Mouse (Mus musculus) CH12.LX (cell line): ENCODE results near the gene Nr1h4. TPM values are rescaled to one million over a fixed set of nuclear protein-coding genes. Genes with fewer than 3 reads are reported as not detected.

Experiments used
- DNase-seq: peaks from one replicate; pipeline ENCODE4 v3.0.0-alpha.2; 2013; ENCODE audit errors: extremely low read depth
- H3K27ac ChIP-seq: 2 replicates; pipeline ENCODE4 v1.5.1; 2012; ENCODE audit warnings: low read depth, mild to moderate bottlenecking, control low read depth, moderate library complexity; ENCODE audit not compliant: insufficient read depth
- H3K27me3 ChIP-seq: replicated peaks from 2 replicates; pipeline ENCODE3; 2012; ENCODE audit warnings: inconsistent platforms
- H3K36me3 ChIP-seq, 2 experiments: replicated peaks in 1 of 2; 2 replicates each; pipeline versions ENCODE3 to v1.6.1; 2012; ENCODE audit warnings: inconsistent platforms in 1 of 2, low read length in 1 of 2, mild to moderate bottlenecking in 1 of 2, mixed read lengths in 1 of 2, moderate library complexity in 1 of 2; ENCODE audit not compliant: control insufficient read depth in 1 of 2, insufficient read depth in 1 of 2
- H3K4me1 ChIP-seq, 2 experiments: 2 replicates each; pipeline ENCODE4 v1.6.1; 2012; ENCODE audit warnings: inconsistent platforms in 1 of 2, moderate library complexity in 1 of 2; ENCODE audit not compliant: insufficient read depth in 2 of 2, control insufficient read depth in 1 of 2
- H3K4me2 ChIP-seq: 2 replicates; pipeline ENCODE4 v1.6.1; 2012; ENCODE audit warnings: low read depth, mild to moderate bottlenecking, control low read depth; ENCODE audit not compliant: poor library complexity, insufficient read depth, severe bottlenecking
- H3K4me3 ChIP-seq, 3 experiments: fragments of 150-350 bp in 1 of 3; sonication (generic) in 1 of 3; replicated peaks in 1 of 3; 2 replicates each; pipeline versions ENCODE3 to v1.5.1; 2011 to 2012; ENCODE audit warnings: low read depth in 2 of 3, low read length in 2 of 3, mild to moderate bottlenecking in 2 of 3, moderate library complexity in 2 of 3, control low read depth in 1 of 3, improper control_type of control experiment in 1 of 3, inconsistent platforms in 1 of 3, mixed read lengths in 1 of 3; ENCODE audit not compliant: poor library complexity in 1 of 3
- H3K79me2 ChIP-seq: replicated peaks from 2 replicates; pipeline ENCODE4 v1.6.1; 2012; ENCODE audit warnings: mild to moderate bottlenecking, moderate library complexity; ENCODE audit not compliant: control insufficient read depth, poor library complexity, insufficient read depth, severe bottlenecking; ENCODE audit errors: extremely low read depth
- H3K9ac ChIP-seq: 2 replicates; pipeline ENCODE4 v1.6.1; 2012; ENCODE audit warnings: low read depth, mild to moderate bottlenecking, control low read depth, moderate library complexity; ENCODE audit not compliant: insufficient read depth
- H3K9me3 ChIP-seq: replicated peaks from 2 replicates; pipeline ENCODE3; 2012; ENCODE audit warnings: low read length, inconsistent platforms, mixed read lengths
- CHD1 ChIP-seq: IDR thresholded peaks from 2 replicates; pipeline ENCODE4 v1.6.1; 2012; ENCODE audit warnings: low read depth, low read length, improper control_type of control experiment, inconsistent platforms
- CHD2 ChIP-seq: IDR thresholded peaks from 2 replicates; pipeline ENCODE4 v1.6.1; 2011; ENCODE audit warnings: low read length, improper control_type of control experiment
- CTCF ChIP-seq, 2 experiments: IDR thresholded peaks in 1 of 2; conservative IDR thresholded peaks in 1 of 2; 2 replicates each; pipeline ENCODE4 v1.5.1; 2011 to 2012; ENCODE audit warnings: low read depth in 2 of 2, low read length in 2 of 2, improper control_type of control experiment in 1 of 2, inconsistent platforms in 1 of 2, mild to moderate bottlenecking in 1 of 2, moderate library complexity in 1 of 2
- E2F4 ChIP-seq: IDR thresholded peaks from 2 replicates; pipeline ENCODE4 v1.6.1; 2011; ENCODE audit warnings: low read depth, low read length, improper control_type of control experiment; ENCODE audit not compliant: insufficient replicate concordance
- GABPA ChIP-seq: IDR thresholded peaks from 2 replicates; pipeline ENCODE4 v1.6.1; 2012; ENCODE audit warnings: low read depth, low read length, improper control_type of control experiment, inconsistent platforms; ENCODE audit not compliant: insufficient replicate concordance
- HCFC1 ChIP-seq: IDR thresholded peaks from 2 replicates; pipeline ENCODE4 v1.6.1; 2012; ENCODE audit warnings: low read depth, mild to moderate bottlenecking, inconsistent platforms, low read length, improper control_type of control experiment
- IRF4 ChIP-seq: IDR thresholded peaks from 2 replicates; pipeline ENCODE4 v1.6.1; 2014; ENCODE audit warnings: low read depth, mild to moderate bottlenecking, inconsistent platforms, low read length, improper control_type of control experiment
- JUN ChIP-seq: IDR thresholded peaks from 2 replicates; pipeline ENCODE4 v1.6.1; 2011; ENCODE audit warnings: low read depth, mild to moderate bottlenecking, low read length, improper control_type of control experiment, moderate library complexity; ENCODE audit not compliant: insufficient read depth
- JUND ChIP-seq: conservative IDR thresholded peaks from 2 replicates; pipeline ENCODE4 v1.6.1; 2011; ENCODE audit warnings: low read depth, low read length, improper control_type of control experiment
- KAT2A ChIP-seq: IDR thresholded peaks from 2 replicates; pipeline ENCODE4 v1.6.1; 2012; ENCODE audit warnings: low read length, improper control_type of control experiment, inconsistent platforms; ENCODE audit not compliant: insufficient replicate concordance
- MAX ChIP-seq: IDR thresholded peaks from 2 replicates; pipeline ENCODE4 v1.6.1; 2011; ENCODE audit warnings: low read length, improper control_type of control experiment
- MAZ ChIP-seq: IDR thresholded peaks from 2 replicates; pipeline ENCODE4 v1.6.1; 2012; ENCODE audit warnings: low read depth, mild to moderate bottlenecking, inconsistent platforms, low read length, improper control_type of control experiment, moderate library complexity
- MEF2A ChIP-seq: IDR thresholded peaks from 2 replicates; pipeline ENCODE4 v1.6.1; 2014; ENCODE audit warnings: low read depth, mild to moderate bottlenecking, inconsistent platforms, low read length, improper control_type of control experiment, borderline replicate concordance
- MYC ChIP-seq: IDR thresholded peaks from 2 replicates; pipeline ENCODE4 v1.6.1; 2011; ENCODE audit warnings: low read depth, mild to moderate bottlenecking, improper control_type of control experiment, low read length
- NELFE ChIP-seq: IDR thresholded peaks from 2 replicates; pipeline ENCODE4 v1.6.1; 2011; ENCODE audit warnings: low read depth, low read length, improper control_type of control experiment
- NRF1 ChIP-seq: IDR thresholded peaks from 2 replicates; pipeline ENCODE4 v1.6.1; 2014; ENCODE audit warnings: low read depth, mild to moderate bottlenecking, inconsistent platforms, low read length, improper control_type of control experiment, moderate library complexity
- PAX5 ChIP-seq: IDR thresholded peaks from 2 replicates; pipeline ENCODE4 v1.6.1; 2012; ENCODE audit warnings: low read length, inconsistent platforms, mixed read lengths
- POLR2A ChIP-seq: IDR thresholded peaks from 2 replicates; pipeline ENCODE4 v1.6.1; 2011; ENCODE audit warnings: low read depth, mild to moderate bottlenecking, improper control_type of control experiment, low read length
- RAD21 ChIP-seq: IDR thresholded peaks from 2 replicates; pipeline ENCODE4 v1.6.1; 2011; ENCODE audit warnings: low read depth, mild to moderate bottlenecking, low read length, improper control_type of control experiment, moderate library complexity
- SMC3 ChIP-seq: IDR thresholded peaks from 2 replicates; pipeline ENCODE4 v1.6.1; 2011; ENCODE audit warnings: low read depth, low read length, improper control_type of control experiment
- TBP ChIP-seq: conservative IDR thresholded peaks from 2 replicates; pipeline ENCODE4 v1.6.1; 2011; ENCODE audit warnings: low read depth, low read length, improper control_type of control experiment
- UBTF ChIP-seq: IDR thresholded peaks from 2 replicates; pipeline ENCODE4 v1.6.1; 2012; ENCODE audit warnings: low read depth, mild to moderate bottlenecking, inconsistent platforms, low read length, improper control_type of control experiment, moderate library complexity
- USF1 ChIP-seq: IDR thresholded peaks from 2 replicates; pipeline ENCODE4 v1.6.1; 2014; ENCODE audit warnings: low read depth, mild to moderate bottlenecking, inconsistent platforms, low read length, improper control_type of control experiment
- USF2 ChIP-seq: conservative IDR thresholded peaks from 2 replicates; pipeline ENCODE4 v1.6.1; 2011; ENCODE audit warnings: low read depth, low read length, improper control_type of control experiment
- ZC3H11A ChIP-seq: IDR thresholded peaks from 2 replicates; pipeline ENCODE4 v1.6.1; 2012; ENCODE audit warnings: low read depth, mild to moderate bottlenecking, inconsistent platforms, low read length, improper control_type of control experiment
- ZKSCAN1 ChIP-seq: IDR thresholded peaks from 2 replicates; pipeline ENCODE4 v1.6.1; 2012; ENCODE audit warnings: low read depth, inconsistent platforms, low read length, improper control_type of control experiment, borderline replicate concordance
- ZMIZ1 ChIP-seq: IDR thresholded peaks from 2 replicates; pipeline ENCODE4 v1.6.1; 2012; ENCODE audit warnings: low read depth, mild to moderate bottlenecking, inconsistent platforms, low read length, improper control_type of control experiment
- dilution Hi-C: fragments of 300-500 bp; cut with MboI; formaldehyde crosslinking; loops from 2 replicates; pipeline ENCODE4 v1.14.3; 2020; ENCODE audit warnings: low sequenced_read_pairs; ENCODE audit not compliant: extremely low pct_unique_long_range_greater_than_20kb, extremely low pct_ligation_motif_present
- in situ Hi-C: fragments of 300-500 bp; cut with MboI; formaldehyde crosslinking; loops from 3 replicates; pipeline ENCODE4 v1.14.3; 2019; ENCODE audit warnings: low sequenced_read_pairs, low pct_ligation_motif_present, low pct_unique_long_range_greater_than_20kb, mixed read lengths
- polyA plus RNA-seq: library from polyadenylated mRNA; unstranded; fragments of >175 nt; gene quantifications from 2 replicates; pipeline ENCODE4 v1.2.1, GENCODE M21; 2012; ENCODE audit warnings: low read depth; ENCODE audit not compliant: insufficient read length
- total RNA-seq, 2 experiments: library from RNA; depleted of rRNA; stranded (reverse); fragments of 300-350 nt in 1 of 2; fragments of >200 nt in 1 of 2; gene quantifications; 2 replicates each; pipeline ENCODE4 v1.2.3; 2012 to 2014

Gene Nr1h4
- total and polyA plus RNA-seq, 3 experiments = not detected

- TF ChIP-seq JUN (no peak), RAD21 (no peak), USF2 (no peak), GABPA (no peak), ZKSCAN1 (no peak), CTCF (conservative IDR thresholded peaks at IDR 0.05 in 1 of 2, IDR thresholded peaks at IDR 0.05 in 1 of 2; ENCODE audit: low read depth in 2 of 2, low read length in 2 of 2) (no peak), POLR2A (no peak), ZMIZ1 (no peak), NELFE (no peak), JUND (no peak), TBP (no peak), IRF4 (0 out of 2 replicates have a peak, but pooled peaks have one; percentile 21), SMC3 (no peak), MEF2A (no peak), MYC (no peak), KAT2A (no peak), CHD1 (no peak), MAX (no peak), E2F4 (no peak), USF1 (no peak)
These were observed 79.6 kb downstream of the Nr1h4 start (continued) for GRCm38 (mm10) chr10:89453794-89454193.

- H3K4me1 ChIP-seq = peaks cover 6 to 10% of the 10 kb centered on the region in 2 experiments; a peak in 3 of 4 replicates
- in situ Hi-C loops = no loop called here
- dilution Hi-C loops = no loop called here
- no peaks in the 10 kb centered on the region for H3K36me3 ChIP-seq
- TF ChIP-seq NELFE (no peak), ZC3H11A (no peak), CHD2 (no peak), RAD21 (no peak), HCFC1 (no peak), ZMIZ1 (no peak), MAZ (no peak), JUND (no peak), PAX5 (no peak), NRF1 (no peak), MEF2A (no peak), UBTF (no peak), IRF4 (no peak)
- no peaks in the 10 kb centered on the region for H3K79me2 ChIP-seq
- no peak overlapping the region for H3K27ac ChIP-seq
- DNase-seq = no peak
- H3K4me2 ChIP-seq = peak overlapping the region; percentile 41
- H3K9ac ChIP-seq = no peak overlapping the region
- no peaks in the 10 kb centered on the region for H3K27me3 ChIP-seq
- no peak overlapping the region for H3K4me3 ChIP-seq
- no peaks in the 10 kb centered on the region for H3K9me3 ChIP-seq
These were observed 80.2 kb downstream of the Nr1h4 start for GRCm38 (mm10) chr10:89453068-89453641.
